Mouse (Mus musculus) ovary, postnatal 36 days (tissue): Measurements from ENCODE around the gene Ptpn14.

Experiments used
- DNase-seq: peaks from one replicate; pipeline ENCODE4 v3.0.0; 2022; ENCODE audit warnings: low spot score, mixed read lengths

Ptpn14 gene

GRCm38 (mm10) chr1:189811778-189812177, 83.7 kb downstream of the Ptpn14 start:
- no peak for DNase-seq

GRCm38 (mm10) chr1:189814385-189814784, 86.3 kb downstream of the Ptpn14 start:
- no peak for DNase-seq

- DNase-seq = no peak
Observed at GRCm38 (mm10) chr1:189817089-189817488, 89.0 kb downstream of the Ptpn14 start.

DNA sequence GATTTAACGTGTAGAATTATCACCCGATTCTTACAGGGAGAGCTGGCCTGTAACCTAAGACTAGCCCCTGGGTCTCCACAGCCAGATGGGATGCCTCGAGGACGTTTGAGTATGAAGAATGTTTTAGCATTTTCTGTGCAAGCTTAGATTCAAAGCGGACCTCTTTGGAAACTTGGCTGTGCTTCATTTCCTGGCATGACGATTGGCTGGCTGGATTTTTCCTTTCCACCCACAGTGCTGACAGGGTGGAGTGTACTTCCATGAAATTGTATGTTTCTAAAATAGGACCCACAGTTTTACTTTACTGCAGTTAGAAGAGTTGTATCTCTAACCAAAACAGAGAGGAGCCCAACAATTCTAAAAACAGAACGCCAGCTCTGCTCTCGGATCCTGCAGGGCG, 89.7 kb downstream of the Ptpn14 start:
- DNase-seq = no peak

GRCm38 (mm10) chr1:189820111-189820510, 92.0 kb downstream of the Ptpn14 start:
- no peak for DNase-seq

- DNase-seq = no peak
Observed at GRCm38 (mm10) chr1:189824436-189824835, 96.4 kb downstream of the Ptpn14 start.

GRCm38 (mm10) chr1:189830391-189830790, 102.3 kb downstream of the Ptpn14 start:
- no peak for DNase-seq

DNA sequence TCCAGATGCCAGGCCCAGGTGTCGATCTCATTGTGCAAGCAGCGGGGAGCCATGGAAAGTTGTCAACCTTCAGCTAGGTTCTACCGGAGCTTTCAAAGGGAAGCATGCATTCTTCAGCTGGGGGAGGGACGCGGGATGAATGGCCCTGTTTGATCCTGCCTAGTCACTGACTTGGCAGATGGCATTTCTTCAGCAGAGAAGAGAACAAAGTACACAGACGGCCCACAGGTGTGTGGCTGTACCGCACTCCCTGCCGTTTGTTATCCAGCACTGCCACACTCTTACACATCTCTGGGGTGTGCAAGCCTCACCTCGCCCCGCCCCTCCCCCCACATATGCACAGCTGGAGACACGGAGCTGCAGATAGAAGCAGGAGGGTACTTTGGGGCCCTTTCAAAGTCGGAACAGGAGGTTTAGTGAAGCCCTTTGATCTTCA, 102.7 kb downstream of the Ptpn14 start:
- DNase-seq = no peak

DNA sequence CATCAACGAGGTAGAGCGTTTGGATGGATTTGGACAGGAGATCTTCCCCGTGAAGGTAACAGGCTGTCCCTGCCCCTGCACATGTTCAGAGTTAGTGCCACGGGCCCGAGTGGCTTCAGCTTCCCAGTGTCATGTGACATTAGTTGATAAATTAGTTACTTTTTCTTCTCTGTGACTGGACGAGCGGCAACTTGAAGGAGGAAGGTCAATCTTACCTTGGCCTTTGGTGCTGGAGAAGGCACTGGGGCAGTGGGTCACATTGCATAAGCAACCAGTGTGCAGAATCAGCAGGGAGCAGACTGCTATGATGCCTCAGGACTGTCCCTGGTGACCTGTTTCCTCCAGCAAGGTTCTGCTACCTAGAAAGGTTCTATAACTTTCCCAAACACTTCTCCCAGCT, 105.3 kb downstream of the Ptpn14 start:
- no peak for DNase-seq

DNA sequence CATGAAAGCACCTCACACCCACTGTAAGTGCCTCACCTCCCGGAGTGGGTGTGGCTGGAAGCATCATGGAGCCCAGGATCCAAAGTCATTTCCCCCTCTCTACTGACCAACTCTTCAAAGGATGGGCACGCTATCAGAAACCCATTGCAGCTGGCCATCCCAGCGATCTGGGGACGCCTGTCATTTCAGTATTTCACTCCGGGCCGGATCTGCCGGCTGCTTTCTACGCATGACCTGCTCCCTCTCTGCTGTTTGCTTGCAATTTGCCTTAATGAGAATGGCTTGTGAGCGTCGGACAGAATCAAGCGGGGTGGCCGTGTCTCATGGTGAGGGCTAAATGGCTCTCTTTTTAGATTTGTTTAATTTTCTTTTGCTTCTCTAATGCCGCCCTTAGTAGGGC, 106.1 kb downstream of the Ptpn14 start:
- DNase-seq = no peak

DNA sequence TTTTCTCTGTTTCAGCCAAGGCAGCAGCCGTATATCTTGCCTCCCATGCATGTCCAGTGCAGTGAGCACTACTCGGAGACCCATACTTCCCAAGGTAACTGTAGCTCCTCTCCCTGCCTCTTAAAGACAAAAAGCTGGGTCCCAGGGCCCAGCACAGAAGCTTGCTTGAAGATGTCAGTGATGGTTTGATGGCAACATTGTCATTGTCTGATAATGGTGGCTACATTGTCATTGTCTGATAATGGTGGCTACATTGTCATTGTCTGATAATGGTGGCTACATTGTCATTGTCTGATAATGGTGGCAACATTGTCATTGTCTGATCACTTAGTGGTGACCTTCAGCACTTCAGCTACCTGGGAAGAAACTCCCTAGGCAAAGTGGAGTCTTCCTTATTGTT, 118.3 kb downstream of the Ptpn14 start:
- no peak for DNase-seq

GRCm38 (mm10) chr1:189849550-189849949, 121.5 kb downstream of the Ptpn14 start:
- DNase-seq = no peak

- no peak for DNase-seq
Observed at GRCm38 (mm10) chr1:189852051-189852450, 124.0 kb downstream of the Ptpn14 start.

- no peak for DNase-seq
Observed at GRCm38 (mm10) chr1:189852456-189852855, 124.4 kb downstream of the Ptpn14 start.

- DNase-seq = no peak
Observed at GRCm38 (mm10) chr1:189854646-189855045, 126.6 kb downstream of the Ptpn14 start.

DNA sequence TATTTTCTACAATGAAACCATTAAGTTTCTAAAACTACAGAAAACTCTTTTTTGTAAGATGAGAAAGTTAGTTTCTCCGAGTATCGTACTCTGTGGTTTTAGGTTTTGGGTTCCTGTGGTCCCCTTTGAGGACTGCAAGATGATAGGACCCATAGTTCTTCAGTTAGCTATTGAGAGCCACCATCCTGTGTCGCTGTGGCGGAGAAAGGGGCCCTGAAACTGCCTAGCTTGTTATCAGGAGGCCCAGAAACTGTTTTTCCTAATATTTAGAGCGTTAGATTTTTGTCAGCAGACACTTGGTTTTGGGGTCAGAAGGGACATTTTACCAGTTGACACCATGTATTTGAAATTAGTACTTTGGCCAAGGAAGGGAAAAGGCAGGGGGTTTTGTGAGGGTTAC, 127.7 kb downstream of the Ptpn14 start:
- DNase-seq = no peak

- DNase-seq = no peak
Observed at GRCm38 (mm10) chr1:189858377-189858776, 130.3 kb downstream of the Ptpn14 start.

- no peak for DNase-seq
Observed at GRCm38 (mm10) chr1:189860112-189860941, 132.3 kb downstream of the Ptpn14 start.

GRCm38 (mm10) chr1:189860942-189861315, 132.9 kb downstream of the Ptpn14 start:
- DNase-seq = no peak

DNA sequence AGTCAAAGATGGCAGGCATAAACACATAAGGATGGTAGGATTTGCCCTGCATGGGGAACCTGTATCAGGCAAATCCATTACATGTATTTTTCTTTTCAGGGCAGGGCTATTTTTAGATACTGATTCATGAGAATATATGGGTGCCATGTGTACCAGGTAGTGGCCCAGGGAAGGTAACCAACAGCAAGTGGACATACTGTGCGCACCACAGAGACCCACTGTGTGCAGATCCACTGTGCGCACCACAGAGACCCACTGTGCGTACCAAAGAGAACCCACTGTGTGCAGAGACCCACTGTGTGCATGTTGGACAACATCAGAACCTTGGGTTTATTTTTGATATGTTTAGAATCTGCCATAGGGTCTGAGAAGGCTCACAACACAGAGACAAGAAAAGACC, 135.7 kb downstream of the Ptpn14 start:
- no peak for DNase-seq

DNA sequence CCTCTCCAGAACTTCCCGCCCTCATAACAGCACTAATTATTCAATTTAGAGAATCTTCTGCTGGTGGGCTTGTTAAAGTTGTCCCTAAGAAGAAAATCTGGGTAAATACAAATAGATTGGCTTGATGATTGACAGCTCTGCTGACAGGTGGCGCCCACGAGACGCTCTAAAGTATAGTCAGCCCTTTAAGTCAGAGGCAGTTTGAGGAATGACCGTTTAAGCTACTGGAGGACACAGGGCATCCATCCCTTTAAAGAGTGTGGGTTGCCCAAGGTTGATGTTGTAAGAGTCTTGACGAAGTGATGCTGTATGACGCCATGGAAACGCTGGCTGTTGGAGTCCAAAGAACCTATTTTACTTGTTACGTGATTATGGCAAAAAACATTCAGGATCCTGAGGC, 136.2 kb downstream of the Ptpn14 start:
- no peak for DNase-seq

DNA sequence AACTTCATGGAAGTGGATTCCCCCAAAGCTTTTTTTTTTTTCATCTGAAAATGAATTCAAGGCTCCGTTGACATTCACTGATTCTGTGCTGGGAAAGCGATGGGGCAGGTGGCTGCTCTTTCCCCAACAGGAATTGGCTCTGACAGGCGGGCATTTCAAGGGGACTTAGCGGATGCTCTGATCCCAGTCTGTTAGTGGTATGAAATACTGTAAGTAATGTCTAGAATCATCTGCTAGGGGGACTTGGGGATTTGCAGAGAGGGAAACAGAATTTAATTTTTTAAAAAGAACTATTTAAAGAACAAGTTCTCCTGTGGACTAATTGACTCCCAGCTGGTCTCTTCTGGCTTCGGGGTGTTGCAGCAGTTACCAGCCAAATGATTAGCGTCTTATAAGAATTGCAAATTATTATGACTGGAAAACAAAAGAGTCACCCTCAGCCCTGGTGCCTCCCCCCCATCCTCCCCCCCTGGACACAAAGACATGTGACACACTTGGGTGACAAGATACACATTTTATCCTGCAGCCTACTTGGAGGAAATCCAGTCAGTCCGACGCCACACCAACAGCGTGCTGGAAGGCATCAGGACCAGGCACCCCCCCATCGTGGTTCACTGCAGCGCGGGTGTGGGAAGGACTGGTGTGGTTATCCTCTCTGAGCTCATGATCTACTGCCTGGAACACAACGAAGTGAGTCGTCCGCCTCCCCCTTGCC, 136.9 kb downstream of the Ptpn14 start:
- DNase-seq = no peak

- DNase-seq = no peak
Observed at GRCm38 (mm10) chr1:189866621-189867020, 138.6 kb downstream of the Ptpn14 start.
